Mouse (Mus musculus): ENCODE measurements at regions not wholly inside any gene's neighbourhood (a gene's known extent, or its start where the extent isn't known, plus 50 kb on each side); places are given as distances from the start of the nearest gene placed in this dataset.
A peak's percentile ranks its signal among the peaks of the same experiment; 100 is the strongest.

DNA sequence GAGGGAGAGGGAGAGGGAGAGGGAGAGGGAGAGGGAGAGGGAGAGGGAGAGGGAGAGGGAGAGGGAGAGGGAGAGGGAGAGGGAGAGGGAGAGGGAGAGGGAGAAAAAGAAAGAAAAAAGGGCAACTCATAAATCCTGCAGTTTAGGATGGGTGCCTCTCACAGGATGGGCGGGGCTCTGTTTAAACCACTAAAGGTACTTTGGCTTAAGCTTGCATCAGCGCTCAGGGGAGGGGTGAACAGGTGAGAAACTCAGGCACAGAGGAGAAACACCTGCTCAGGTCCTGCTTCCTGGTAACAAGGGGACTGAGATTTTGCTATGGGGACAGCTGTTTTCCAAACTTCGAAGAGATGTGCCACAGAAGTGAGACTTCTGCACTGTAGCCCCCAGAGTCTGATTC, 83.5 kb downstream of the Ackr3 start:
- ATAC-seq (replicated peaks; ENCODE audit: low FRiP score, poor library complexity, severe bottlenecking), result no peak

DNA sequence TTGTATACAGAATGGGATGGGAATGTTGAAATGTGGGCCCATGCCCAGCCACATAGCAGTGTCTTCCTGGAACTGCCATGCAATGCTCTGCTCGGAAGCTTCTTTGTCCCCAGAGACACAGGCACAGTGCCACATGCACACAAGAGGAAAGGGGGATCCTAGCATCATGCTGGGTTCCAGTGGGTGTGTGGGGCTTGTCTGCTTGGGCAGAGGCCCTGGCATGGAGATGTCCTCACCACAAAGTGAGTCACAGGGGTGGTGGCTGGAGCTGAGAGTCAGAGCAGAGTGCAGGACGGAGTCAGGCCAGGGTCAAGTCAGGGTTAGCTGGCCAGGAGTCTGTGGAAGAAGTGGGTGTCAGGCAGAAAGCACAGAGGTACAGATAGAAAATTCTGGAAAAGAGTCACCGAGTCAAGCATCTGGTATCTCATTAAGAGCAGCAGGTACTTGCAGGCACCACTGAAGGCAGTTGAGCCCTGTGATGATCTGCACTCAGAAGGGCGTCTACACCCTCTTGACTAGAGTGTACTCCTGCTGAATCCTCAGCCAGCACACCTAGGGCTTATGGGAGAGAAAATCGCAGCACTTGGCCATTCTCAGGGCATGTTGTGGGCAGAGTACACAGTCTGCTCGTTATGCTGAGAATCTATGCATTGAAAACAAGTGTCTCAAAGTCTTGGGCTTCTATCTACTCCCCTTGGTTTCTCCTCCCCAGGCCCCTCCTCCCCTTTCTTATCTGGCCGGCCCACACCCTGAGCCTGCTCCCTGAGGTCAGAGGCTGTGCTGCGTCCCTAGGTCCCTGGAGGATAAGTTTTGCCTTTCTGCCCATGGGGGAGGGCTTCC, 85.3 kb downstream of the Ackr3 start:
- ATAC-seq (replicated peaks; ENCODE audit: low FRiP score, poor library complexity, severe bottlenecking), result peak; percentile 89

DNA sequence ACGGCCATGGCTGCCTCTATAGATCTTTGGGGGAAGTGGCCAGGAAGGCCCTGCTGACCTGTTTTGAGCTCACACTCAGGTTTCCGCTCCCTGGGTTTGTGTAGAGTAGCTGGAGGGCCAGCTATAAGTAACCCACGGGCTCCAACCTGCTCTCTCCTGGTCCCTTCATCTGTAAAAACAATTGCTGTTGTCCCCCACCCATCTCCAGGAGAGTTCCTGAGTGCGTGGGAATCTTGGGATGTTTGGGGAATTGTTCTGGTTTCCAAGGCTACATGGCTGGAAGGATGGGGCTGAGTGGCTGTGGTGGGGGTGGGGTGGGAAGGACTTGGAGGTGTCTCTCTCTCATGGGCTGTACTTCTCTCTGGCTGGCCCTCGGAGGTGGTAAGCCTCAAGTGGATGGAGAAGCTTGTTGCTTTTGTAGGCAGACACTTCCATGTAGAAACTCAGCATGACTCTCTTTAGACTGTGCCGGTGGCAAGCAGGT, 86.0 kb downstream of the Ackr3 start:
- ATAC-seq (replicated peaks; ENCODE audit: low FRiP score, poor library complexity, severe bottlenecking), result peak; percentile 57

DNA sequence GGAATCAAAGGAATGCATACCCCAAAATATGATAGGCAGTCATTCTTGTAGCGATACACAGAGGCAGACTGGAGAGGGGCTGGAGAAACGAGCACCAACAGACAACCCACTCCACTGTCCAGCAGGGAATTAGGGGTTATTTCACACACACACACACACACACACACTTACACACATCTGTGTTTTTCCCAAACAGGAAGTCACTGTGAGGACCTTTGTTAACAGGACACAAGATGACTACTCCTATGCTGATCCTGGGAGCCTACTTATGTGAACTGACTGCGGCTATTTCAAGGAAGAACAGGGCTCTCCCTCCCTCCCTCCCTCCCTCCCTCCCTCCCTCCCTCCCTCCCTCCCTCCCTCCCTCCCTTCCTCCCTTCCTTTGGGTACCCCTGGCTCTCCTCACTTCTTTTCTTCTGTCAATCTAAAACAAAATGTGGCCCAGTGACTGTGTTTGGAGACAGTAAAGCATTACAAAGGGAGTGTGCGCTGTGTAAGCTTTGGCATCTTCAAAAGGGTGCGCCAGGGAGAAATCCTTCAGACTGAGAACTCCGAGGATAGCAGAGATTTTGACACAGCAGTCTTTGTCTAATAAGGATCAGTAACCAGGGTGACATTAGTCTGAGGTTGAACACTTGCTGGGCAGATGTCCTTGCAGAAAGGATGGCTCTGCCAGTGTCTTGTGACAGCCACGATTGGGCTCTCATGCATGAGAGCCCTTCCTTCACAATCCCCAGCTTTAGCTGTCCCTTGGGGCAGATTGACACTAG, 86.8 kb downstream of the Ackr3 start:
- ATAC-seq (replicated peaks; ENCODE audit: low FRiP score, poor library complexity, severe bottlenecking), result no peak

DNA sequence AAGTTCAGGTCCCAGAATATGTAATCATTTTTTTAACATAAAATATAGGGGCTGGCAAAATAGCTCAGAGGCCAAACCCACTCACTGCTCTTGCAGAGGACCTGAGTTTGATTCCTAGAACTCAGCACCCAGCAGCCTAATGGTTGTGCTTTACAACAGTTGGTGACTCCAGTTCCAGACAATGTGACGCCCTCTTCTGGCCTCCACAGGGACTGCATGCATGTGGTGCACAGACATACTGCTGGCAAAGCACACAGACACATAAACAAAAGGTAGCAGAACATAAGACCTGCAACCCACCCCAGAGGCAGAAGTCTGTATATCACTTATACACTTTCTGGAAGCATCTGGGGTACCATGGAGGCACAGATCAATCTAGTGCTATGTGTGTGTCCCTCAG, 87.5 kb downstream of the Ackr3 start:
- no peak for ATAC-seq (replicated peaks; ENCODE audit: low FRiP score, poor library complexity, severe bottlenecking)

GRCm38 (mm10) chr1:90297751-90298150, 94.0 kb downstream of the Ackr3 start:
- ATAC-seq (replicated peaks; ENCODE audit: low FRiP score, poor library complexity, severe bottlenecking), result no peak

GRCm38 (mm10) chr1:90300229-90300628, 96.4 kb downstream of the Ackr3 start:
- no peak for ATAC-seq (replicated peaks; ENCODE audit: low FRiP score, poor library complexity, severe bottlenecking)

GRCm38 (mm10) chr1:90304331-90304730, 100.6 kb downstream of the Ackr3 start:
- no peak for ATAC-seq (replicated peaks; ENCODE audit: low FRiP score, poor library complexity, severe bottlenecking)

- no peak for ATAC-seq (replicated peaks; ENCODE audit: low FRiP score, poor library complexity, severe bottlenecking)
Observed at GRCm38 (mm10) chr1:90311016-90311415, 107.2 kb downstream of the Ackr3 start.

DNA sequence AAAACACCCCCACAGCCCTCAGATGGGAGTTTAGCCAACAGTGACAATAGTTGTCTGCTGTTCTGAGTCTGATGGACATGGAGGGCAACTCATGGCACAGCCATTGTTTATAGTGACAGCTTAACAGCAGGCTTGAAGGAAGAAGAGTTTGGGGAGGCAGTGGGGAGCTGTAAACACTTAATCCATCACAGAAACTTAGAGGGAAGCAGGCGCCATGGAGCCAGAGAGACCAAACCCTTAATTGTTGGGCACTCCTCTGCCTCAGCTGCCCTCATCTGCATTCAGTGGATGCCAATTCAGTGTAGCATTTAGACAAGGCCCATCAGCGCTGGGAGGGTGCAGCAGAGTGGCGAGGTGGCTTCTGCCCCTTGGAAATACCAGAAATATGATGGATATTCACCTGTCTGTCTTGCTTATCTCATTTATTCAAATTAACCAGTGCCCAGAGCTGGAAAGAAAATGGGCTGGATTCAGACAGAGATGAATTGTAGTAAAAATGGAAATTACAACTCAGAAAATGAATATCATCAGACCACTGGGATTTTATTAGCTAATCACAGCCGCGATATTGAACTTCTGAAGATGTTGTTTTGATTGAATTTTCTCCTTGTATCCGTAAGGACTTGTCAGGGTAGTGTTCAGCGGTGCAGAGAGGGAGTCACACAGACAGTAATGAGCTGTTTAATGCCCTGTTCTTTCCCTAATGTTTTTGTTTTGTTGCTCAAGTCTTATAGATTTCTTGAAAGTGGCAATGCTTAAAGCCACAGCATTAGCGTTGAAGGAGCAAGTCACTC, 108.1 kb downstream of the Ackr3 start:
- ATAC-seq (replicated peaks; ENCODE audit: low FRiP score, poor library complexity, severe bottlenecking), result no peak

DNA sequence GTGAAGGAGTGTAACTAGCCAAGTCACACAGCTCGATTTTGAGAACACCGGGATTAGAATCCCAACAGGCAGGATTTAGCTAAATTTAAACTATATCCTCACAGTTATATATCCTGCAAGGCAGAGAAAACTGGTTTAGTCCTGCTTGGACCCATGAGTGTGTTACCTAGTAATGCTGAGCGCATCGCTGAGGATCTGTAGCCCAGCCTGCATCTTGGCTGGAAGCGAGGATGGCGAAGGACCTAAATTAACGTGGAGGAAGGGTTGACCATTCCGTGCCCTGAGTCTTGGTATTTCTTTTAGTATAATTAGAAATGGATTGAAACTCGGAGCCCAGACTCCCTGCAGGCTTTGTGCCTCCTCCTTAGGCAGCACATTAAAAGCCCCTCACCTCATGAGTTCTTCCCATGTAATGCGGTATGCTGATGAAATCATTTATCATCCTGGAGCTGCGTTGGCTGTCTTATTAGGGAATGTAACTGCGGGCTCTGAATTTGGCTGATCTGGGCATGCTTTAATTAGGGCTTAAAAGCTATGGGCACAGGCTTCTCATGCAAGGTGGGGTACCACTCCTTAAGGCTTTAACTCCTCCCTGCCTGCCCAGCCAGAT, 110.1 kb downstream of the Ackr3 start:
- no peak for ATAC-seq (replicated peaks; ENCODE audit: low FRiP score, poor library complexity, severe bottlenecking)

DNA sequence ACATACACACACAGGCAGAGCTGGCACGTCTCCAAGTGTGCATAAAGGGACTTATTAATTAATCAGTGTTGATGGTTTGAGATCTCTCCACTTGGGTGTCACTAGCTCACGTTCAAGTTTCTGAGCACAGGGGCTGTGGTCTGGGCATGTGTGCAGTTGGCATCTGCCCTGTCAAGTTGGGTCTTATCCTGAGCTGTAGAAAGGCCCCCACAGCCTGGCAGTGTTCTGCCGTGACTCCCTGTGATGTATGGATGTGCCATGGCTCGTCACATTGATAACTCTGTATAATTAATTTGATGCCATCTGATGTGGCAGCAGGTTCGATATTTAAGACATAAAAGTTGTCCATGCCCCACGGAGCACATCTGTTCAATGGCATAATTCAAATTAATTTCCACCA, 114.1 kb downstream of the Ackr3 start:
- ATAC-seq (replicated peaks; ENCODE audit: low FRiP score, poor library complexity, severe bottlenecking), result no peak

- ATAC-seq (replicated peaks; ENCODE audit: low FRiP score, poor library complexity, severe bottlenecking), result no peak
Observed at GRCm38 (mm10) chr1:90318502-90318901, 114.7 kb downstream of the Ackr3 start.

- no peak for ATAC-seq (replicated peaks; ENCODE audit: low FRiP score, poor library complexity, severe bottlenecking)
Observed at GRCm38 (mm10) chr1:90320518-90320917, 116.7 kb downstream of the Ackr3 start.

- no peak for ATAC-seq (replicated peaks; ENCODE audit: low FRiP score, poor library complexity, severe bottlenecking)
Observed at GRCm38 (mm10) chr1:90321501-90321900, 117.7 kb downstream of the Ackr3 start.

DNA sequence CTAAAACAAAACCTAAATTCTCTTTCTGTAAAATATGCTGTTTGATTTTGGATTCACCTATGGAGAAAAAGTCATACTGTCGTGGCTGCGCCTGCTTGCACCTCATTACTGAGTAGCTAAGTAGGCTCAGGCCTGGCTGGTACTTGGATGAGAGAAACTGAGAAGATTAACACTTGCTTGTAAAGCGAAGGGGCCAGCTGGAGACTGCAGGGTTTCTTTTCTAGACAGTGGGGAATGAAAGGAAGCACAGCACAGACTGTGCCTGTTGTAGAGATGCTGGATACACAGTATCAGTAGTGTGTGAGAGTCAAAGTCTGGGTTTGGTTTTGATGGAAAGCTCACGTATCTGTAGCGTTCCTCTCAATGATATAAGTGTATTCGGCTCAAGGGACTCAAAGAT, 123.5 kb downstream of the Ackr3 start:
- ATAC-seq (replicated peaks; ENCODE audit: low FRiP score, poor library complexity, severe bottlenecking), result no peak

GRCm38 (mm10) chr1:90332531-90332930, 128.8 kb downstream of the Ackr3 start:
- no peak for ATAC-seq (replicated peaks; ENCODE audit: low FRiP score, poor library complexity, severe bottlenecking)

DNA sequence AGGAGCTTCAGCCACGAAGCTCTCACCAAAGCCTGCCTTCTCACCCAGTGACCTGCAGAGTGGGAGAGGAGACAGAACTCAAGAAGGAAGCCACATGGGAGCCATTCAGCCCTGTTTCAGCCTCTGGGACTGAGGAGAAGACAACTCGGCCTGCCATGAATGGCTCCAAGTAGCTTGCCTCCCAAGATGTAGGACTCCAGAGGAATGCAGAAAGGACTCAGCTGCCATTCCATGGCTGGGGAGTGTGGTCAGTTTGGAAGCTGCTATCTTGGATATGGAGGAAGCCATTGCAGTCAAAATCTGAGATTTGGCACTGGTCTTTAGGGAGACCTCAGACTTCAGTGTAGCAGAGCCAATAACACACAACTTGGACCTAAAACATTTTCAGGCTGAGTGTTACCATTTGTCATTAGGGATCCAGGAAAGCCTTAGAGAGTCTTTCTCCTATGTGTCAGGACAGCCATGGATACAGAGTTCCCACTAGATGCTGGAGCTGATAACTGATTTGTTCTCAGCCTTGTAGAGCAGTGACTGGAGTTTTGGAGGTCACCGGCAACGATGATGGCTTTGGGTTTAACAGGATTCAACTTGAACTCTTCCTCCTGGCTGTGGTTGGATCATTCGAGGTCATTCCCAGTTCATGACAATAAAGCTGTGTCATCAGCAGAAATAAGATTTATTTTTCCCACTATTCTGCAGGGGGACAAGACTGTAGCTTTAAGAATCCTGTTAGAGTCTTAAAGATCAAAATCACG, 130.1 kb downstream of the Ackr3 start:
- ATAC-seq (replicated peaks; ENCODE audit: low FRiP score, poor library complexity, severe bottlenecking), result no peak
